Mouse (Mus musculus): ENCODE measurements around the gene Ttf2.

- TF ChIP-seq POLR2A (IDR thresholded peaks at IDR 0.05; ENCODE audit: insufficient read length, low read depth): no peak
- no peak for TF ChIP-seq POLR2AphosphoS2 (IDR thresholded peaks at IDR 0.05; ENCODE audit: insufficient read length, low read depth)
- TF ChIP-seq MYOD1 (IDR thresholded peaks at IDR 0.05; ENCODE audit: control insufficient read depth in 1 of 3, insufficient read length in 2 of 3, low read depth in 2 of 3): no peak
- TF ChIP-seq TCF12 (IDR thresholded peaks at IDR 0.05; ENCODE audit: insufficient read depth, poor library complexity, severe bottlenecking): no peak
These were observed 14.8 kb downstream of the Ttf2 start for GRCm38 (mm10) chr3:100954616-100955015.
